Mouse (Mus musculus) heart, embryonic 12.5 days (tissue): ENCODE results near the gene Slamf1. TPM values are rescaled to one million over a fixed set of nuclear protein-coding genes. Genes with fewer than 3 reads are reported as not detected.
"Not testable (repeated sequence)": the region's sequence is repeated elsewhere in the genome, so short reads cannot be mapped to it uniquely, and the experiment has no call there.

Experiments used
- ATAC-seq: fragments of 200-750 bp; cut with Nextera tagmentation; 2 replicates; pipeline ENCODE4 v1.8.0; 2017; ENCODE audit warnings: moderate TSS enrichment, moderate library complexity; ENCODE audit not compliant: insufficient number of reproducible peaks, low FRiP score
- H3K27ac ChIP-seq: fragments of 300-500 bp; sonication (generic); 2 replicates; pipeline ENCODE4 v1.5.1; 2016; ENCODE audit warnings: mild to moderate bottlenecking, moderate library complexity; ENCODE audit not compliant: poor library complexity, severe bottlenecking
- H3K27me3 ChIP-seq: fragments of 300-500 bp; sonication (generic); replicated peaks from 2 replicates; pipeline ENCODE4 v1.6.1; 2016; ENCODE audit warnings: mild to moderate bottlenecking, moderate library complexity
- H3K36me3 ChIP-seq: fragments of 300-500 bp; sonication (generic); 2 replicates; pipeline ENCODE4 v1.6.1; 2016; ENCODE audit warnings: mild to moderate bottlenecking, moderate library complexity
- H3K4me1 ChIP-seq: fragments of 300-500 bp; sonication (generic); replicated peaks from 2 replicates; pipeline ENCODE4 v1.6.1; 2016; ENCODE audit warnings: mild to moderate bottlenecking
- H3K4me2 ChIP-seq: fragments of 300-500 bp; sonication (generic); 2 replicates; pipeline ENCODE4 v1.6.1; 2016; ENCODE audit warnings: mild to moderate bottlenecking, moderate library complexity
- H3K4me3 ChIP-seq: fragments of 300-500 bp; sonication (generic); 2 replicates; pipeline ENCODE4 v1.5.1; 2016; ENCODE audit warnings: mild to moderate bottlenecking
- H3K9ac ChIP-seq: fragments of 300-500 bp; sonication (generic); 2 replicates; pipeline ENCODE4 v1.6.1; 2016; ENCODE audit warnings: mild to moderate bottlenecking, moderate library complexity
- H3K9me3 ChIP-seq: fragments of 300-500 bp; sonication (generic); replicated peaks from 2 replicates; pipeline ENCODE4 v1.6.1; 2016; ENCODE audit warnings: mild to moderate bottlenecking, moderate library complexity
- WGBS: fragments of 180-500 bp; shearing (Covaris S2); methylation state at CpG from one replicate; pipeline ENCODE4 v1.1.7; 2016; 5-methylcytosine and 5-hydroxymethylcytosine counted together
- polyA plus RNA-seq: library from polyadenylated mRNA; unstranded; fragments of >200 nt; fragmentation: Nextera tagmentation; extraction: Ambion mirVana; gene quantifications from 2 replicates; pipeline ENCODE4 v1.2.1, GENCODE M21; 2016

Gene Slamf1
- polyA plus RNA-seq, 1 experiment from 2014 or later, result 0.28 TPM

GRCm38 (mm10) chr1:171777026-171777425 lies 10.1 kb downstream of the Slamf1 start:
- Histone ChIP-seq H3K9me3 (no peaks in the 10 kb centered on the region), H3K27ac (no peak overlapping the region), H3K36me3 (no peaks in the 10 kb centered on the region), H3K4me1 (no peaks in the 10 kb centered on the region), H3K4me2 (no peak overlapping the region), H3K9ac (no peak overlapping the region), H3K4me3 (no peak overlapping the region), H3K27me3 (no peaks in the 10 kb centered on the region)
- ATAC-seq, result no peak
- WGBS, result 70% methylated on average over 7 of the region's 7 CpGs

GRCm38 (mm10) chr1:171782287-171782915 lies 15.5 kb downstream of the Slamf1 start:
- Histone ChIP-seq H3K9ac (no peak overlapping the region), H3K27ac (no peak overlapping the region), H3K9me3 (no peaks in the 10 kb centered on the region), H3K4me2 (no peak overlapping the region), H3K4me3 (no peak overlapping the region), H3K4me1 (no peaks in the 10 kb centered on the region), H3K36me3 (no peaks in the 10 kb centered on the region), H3K27me3 (no peaks in the 10 kb centered on the region)
- WGBS, result 81% methylated on average over 5 of the region's 5 CpGs
- ATAC-seq, result no peak

- H3K27me3 ChIP-seq, result no peaks in the 10 kb centered on the region
- H3K27ac ChIP-seq, result no peak overlapping the region
- H3K4me3 ChIP-seq, result no peak overlapping the region
- no peak for ATAC-seq
- 0 out of 2 replicates have a peak, but pooled peaks cover 7% of the 10 kb centered on the region for H3K4me1 ChIP-seq
- no peak overlapping the region for H3K9ac ChIP-seq
- H3K9me3 ChIP-seq, result no peaks in the 10 kb centered on the region
- 79% methylated on average over 1 of the region's 1 CpGs for WGBS
- H3K4me2 ChIP-seq, result no peak overlapping the region
- H3K36me3 ChIP-seq, result no peaks in the 10 kb centered on the region
Measured at GRCm38 (mm10) chr1:171785871-171786270, 18.9 kb downstream of the Slamf1 start.

- no peaks in the 10 kb centered on the region; the same call in 1 of the 2 replicates for H3K9me3 ChIP-seq
- H3K27me3 ChIP-seq, result no peaks in the 10 kb centered on the region
- 0 out of 2 replicates have a peak, but pooled peaks cover 7% of the 10 kb centered on the region for H3K4me1 ChIP-seq
- H3K9ac ChIP-seq, result no peak overlapping the region
- H3K36me3 ChIP-seq, result no peaks in the 10 kb centered on the region
- ATAC-seq, result no peak
- no peak overlapping the region for H3K27ac ChIP-seq
- 62% methylated on average over 6 of the region's 6 CpGs for WGBS
- H3K4me3 ChIP-seq, result no peak overlapping the region
- no peak overlapping the region for H3K4me2 ChIP-seq
Measured at GRCm38 (mm10) chr1:171787281-171788015, 20.5 kb downstream of the Slamf1 start.

GRCm38 (mm10) chr1:171788461-171789283 lies 21.7 kb downstream of the Slamf1 start:
- H3K4me2 ChIP-seq, result no peak overlapping the region
- H3K9me3 ChIP-seq, result no peaks in the 10 kb centered on the region; the same call in 1 of the 2 replicates
- H3K9ac ChIP-seq, result no peak overlapping the region
- no peak overlapping the region for H3K4me3 ChIP-seq
- H3K27ac ChIP-seq, result no peak overlapping the region
- 0 out of 2 replicates have a peak, but pooled peaks cover 7% of the 10 kb centered on the region for H3K4me1 ChIP-seq
- peak; percentile 33 for ATAC-seq
- H3K27me3 ChIP-seq, result no peaks in the 10 kb centered on the region
- 45% methylated on average over 12 of the region's 12 CpGs for WGBS
- no peaks in the 10 kb centered on the region for H3K36me3 ChIP-seq

- Histone ChIP-seq H3K27me3 (no peaks in the 10 kb centered on the region), H3K4me3 (no peak overlapping the region), H3K4me2 (no peak overlapping the region), H3K36me3 (no peaks in the 10 kb centered on the region), H3K9ac (no peak overlapping the region), H3K27ac (no peak overlapping the region), H3K4me1 (0 out of 2 replicates have a peak, but pooled peaks cover 7% of the 10 kb centered on the region), H3K9me3 (no peaks in the 10 kb centered on the region; the same call in 1 of the 2 replicates)
- no peak for ATAC-seq
- WGBS, result 75% methylated on average over 3 of the region's 3 CpGs
Measured at GRCm38 (mm10) chr1:171789407-171789806, 22.5 kb downstream of the Slamf1 start.

- no peak for ATAC-seq
- no peak overlapping the region for H3K27ac ChIP-seq
- WGBS, result 85% methylated on average over 3 of the region's 3 CpGs
- H3K36me3 ChIP-seq, result no peaks in the 10 kb centered on the region
- 0 out of 2 replicates have a peak, but pooled peaks cover 7% of the 10 kb centered on the region for H3K4me1 ChIP-seq
- H3K9me3 ChIP-seq, result no peaks in the 10 kb centered on the region; the same call in 1 of the 2 replicates
- no peak overlapping the region for H3K9ac ChIP-seq
- no peaks in the 10 kb centered on the region for H3K27me3 ChIP-seq
- H3K4me3 ChIP-seq, result no peak overlapping the region
- no peak overlapping the region for H3K4me2 ChIP-seq
Measured at GRCm38 (mm10) chr1:171791491-171791890, 24.6 kb downstream of the Slamf1 start.

GRCm38 (mm10) chr1:171796185-171796584 lies 29.3 kb downstream of the Slamf1 start:
- H3K9ac ChIP-seq, result no peak overlapping the region
- H3K4me3 ChIP-seq, result no peak overlapping the region
- no peak overlapping the region for H3K4me2 ChIP-seq
- WGBS, result 53% methylated on average over 2 of the region's 2 CpGs
- no peaks in the 10 kb centered on the region for H3K27me3 ChIP-seq
- no peaks in the 10 kb centered on the region for H3K36me3 ChIP-seq
- no peak for ATAC-seq
- no peaks in the 10 kb centered on the region; the same call in 1 of the 2 replicates for H3K9me3 ChIP-seq
- no peak overlapping the region for H3K27ac ChIP-seq
- no peaks in the 10 kb centered on the region for H3K4me1 ChIP-seq

GRCm38 (mm10) chr1:171797840-171798239 lies 30.9 kb downstream of the Slamf1 start:
- WGBS, result 43% methylated on average over 1 of the region's 1 CpGs
- ATAC-seq, result no peak
- Histone ChIP-seq H3K9ac (no peak overlapping the region), H3K9me3 (no peaks in the 10 kb centered on the region), H3K4me1 (no peaks in the 10 kb centered on the region), H3K36me3 (no peaks in the 10 kb centered on the region), H3K4me2 (no peak overlapping the region), H3K27ac (no peak overlapping the region), H3K4me3 (no peak overlapping the region), H3K27me3 (no peaks in the 10 kb centered on the region)

- no peak for ATAC-seq
- WGBS, result 65% methylated on average over 4 of the region's 4 CpGs
- no peaks in the 10 kb centered on the region for H3K27me3 ChIP-seq
Measured at GRCm38 (mm10) chr1:171799648-171800047, 32.7 kb downstream of the Slamf1 start.

GRCm38 (mm10) chr1:171811048-171811447 lies 44.1 kb downstream of the Slamf1 start:
- H3K4me3 ChIP-seq, H3K4me1 ChIP-seq, H3K9me3 ChIP-seq, H3K4me2 ChIP-seq, H3K36me3 ChIP-seq, ATAC-seq, H3K27me3 ChIP-seq, H3K27ac ChIP-seq, H3K9ac ChIP-seq: not testable (repeated sequence)
- 64% methylated on average over 1 of the region's 1 CpGs for WGBS

More at GRCm38 (mm10) chr1:171799648-171800047, 32.7 kb downstream of the Slamf1 start:
- no peak overlapping the region for H3K4me2 ChIP-seq
- no peak overlapping the region for H3K9ac ChIP-seq
- H3K9me3 ChIP-seq, result no peaks in the 10 kb centered on the region
- no peak overlapping the region for H3K4me3 ChIP-seq
- H3K36me3 ChIP-seq, result no peaks in the 10 kb centered on the region
- H3K4me1 ChIP-seq, result no peaks in the 10 kb centered on the region
- H3K27ac ChIP-seq, result no peak overlapping the region
